Mouse (Mus musculus) olfactory bulb, adult 2 months (tissue): ENCODE data around the gene Coq9.

Source experiments
- CTCF ChIP-seq: fragments of 200-500 bp; IDR thresholded peaks from 2 replicates; pipeline ENCODE4 v1.5.1; 2012; ENCODE audit warnings: low read depth, mild to moderate bottlenecking, low read length, moderate library complexity; ENCODE audit not compliant: insufficient read depth
- POLR2A ChIP-seq: fragments of 200-500 bp; IDR thresholded peaks from 2 replicates; pipeline ENCODE4 v1.6.1; 2012; ENCODE audit warnings: mild to moderate bottlenecking, low read depth, low read length, moderate library complexity; ENCODE audit not compliant: insufficient read depth

DNA sequence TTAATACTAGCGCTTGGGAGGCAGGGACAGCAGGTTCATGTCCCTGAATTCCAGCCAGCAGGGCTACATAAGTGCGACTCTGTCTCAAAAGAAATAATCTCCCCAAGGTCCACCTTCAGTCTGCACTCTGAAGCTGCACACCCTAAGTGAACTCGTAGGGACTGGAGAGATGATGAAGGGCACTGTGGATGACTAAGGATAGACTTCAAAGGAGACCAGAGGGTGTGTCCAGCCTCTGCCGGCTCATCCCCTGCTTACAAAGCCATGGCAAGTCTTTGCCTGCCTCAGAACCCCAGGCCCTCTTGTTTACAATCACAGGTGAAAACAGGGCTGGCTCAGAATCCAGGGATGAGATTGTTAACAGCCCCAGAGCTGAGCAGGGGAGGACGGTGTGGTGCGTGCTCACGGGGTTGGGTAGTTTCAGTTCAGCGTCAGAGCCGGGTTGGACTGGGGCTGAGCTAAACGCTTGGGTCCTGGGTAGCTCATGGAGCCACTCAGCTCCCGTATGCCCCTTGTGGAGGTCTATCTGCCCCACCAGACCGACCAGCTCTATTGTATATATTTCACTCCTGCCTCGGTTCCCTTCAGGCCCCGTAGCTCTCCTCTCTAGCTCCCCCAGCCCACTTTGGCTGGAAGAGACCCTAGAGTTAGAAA, 50.4 kb downstream of the Coq9 start:
- TF ChIP-seq CTCF (no peak), POLR2A (no peak)
